Mouse (Mus musculus) testis, adult 2 months (tissue): Measurements from ENCODE around the gene Cdh1. TPM values are rescaled to one million over a fixed set of nuclear protein-coding genes. Genes with fewer than 3 reads are reported as not detected.
A peak's percentile ranks its signal among the peaks of the same experiment; 100 is the strongest.

Source experiments
- H3K27ac ChIP-seq: fragments of 200-500 bp; 2 replicates; pipeline ENCODE4 v1.5.1; 2012; ENCODE audit warnings: low read depth, low read length; ENCODE audit not compliant: control insufficient read depth, insufficient read depth
- H3K27me3 ChIP-seq: fragments of 200-500 bp; 2 replicates; pipeline ENCODE4 v1.6.1; 2012; ENCODE audit warnings: mild to moderate bottlenecking, low read length, moderate library complexity; ENCODE audit not compliant: control insufficient read depth, insufficient read depth
- H3K36me3 ChIP-seq: fragments of 200-500 bp; 2 replicates; pipeline ENCODE4 v1.6.1; 2012; ENCODE audit warnings: mild to moderate bottlenecking, low read length; ENCODE audit not compliant: control insufficient read depth, insufficient read depth
- H3K4me1 ChIP-seq: fragments of 200-500 bp; 2 replicates; pipeline ENCODE4 v1.6.1; 2012; ENCODE audit warnings: low read length; ENCODE audit not compliant: control insufficient read depth, insufficient read depth
- H3K4me3 ChIP-seq: fragments of 200-500 bp; 2 replicates; pipeline ENCODE4 v1.5.1; 2012; ENCODE audit warnings: low read depth, mild to moderate bottlenecking, low read length, moderate library complexity, mixed read lengths; ENCODE audit not compliant: control insufficient read depth
- CTCF ChIP-seq: fragments of 200-500 bp; IDR thresholded peaks from 2 replicates; pipeline ENCODE4 v1.5.1; 2012; ENCODE audit warnings: low read depth, mild to moderate bottlenecking, inconsistent platforms, low read length, moderate library complexity; ENCODE audit not compliant: control insufficient read depth, insufficient read depth, insufficient replicate concordance
- POLR2A ChIP-seq: fragments of 200-500 bp; IDR thresholded peaks from 2 replicates; pipeline ENCODE4 v1.6.1; 2012; ENCODE audit warnings: low read depth, mild to moderate bottlenecking, inconsistent platforms, low read length, moderate library complexity; ENCODE audit not compliant: control insufficient read depth
- polyA plus RNA-seq: library from polyadenylated mRNA; depleted of rRNA; stranded (reverse); fragments of >200 nt; gene quantifications from 2 replicates; pipeline ENCODE4 v1.2.3, GENCODE M21; 2012

Gene Cdh1
- polyA plus RNA-seq, 1 experiment, result 0.48 TPM

GRCm38 (mm10) chr8:106700131-106700530, 97.0 kb downstream of the Cdh1 start:
- Histone ChIP-seq H3K4me1 (no peaks in the 10 kb centered on the region), H3K27ac (no peak overlapping the region), H3K27me3 (no peaks in the 10 kb centered on the region)

GRCm38 (mm10) chr8:106701360-106701759, 98.2 kb downstream of the Cdh1 start:
- H3K27me3 ChIP-seq, result no peaks in the 10 kb centered on the region
- H3K36me3 ChIP-seq, result no peaks in the 10 kb centered on the region
- no peak overlapping the region for H3K27ac ChIP-seq
- TF ChIP-seq CTCF, result no peak
- TF ChIP-seq POLR2A, result no peak
- no peak overlapping the region for H3K4me3 ChIP-seq
- no peaks in the 10 kb centered on the region; the same call in 1 of the 2 replicates for H3K4me1 ChIP-seq

More at GRCm38 (mm10) chr8:106700131-106700530, 97.0 kb downstream of the Cdh1 start:
- H3K4me3 ChIP-seq, result no peak overlapping the region
- H3K36me3 ChIP-seq, result no peaks in the 10 kb centered on the region
- TF ChIP-seq POLR2A (no peak), CTCF (no peak)

- Histone ChIP-seq H3K27me3 (no peaks in the 10 kb centered on the region), H3K36me3 (no peaks in the 10 kb centered on the region), H3K4me3 (no peak overlapping the region), H3K27ac (peak overlapping the region; percentile 83), H3K4me1 (no peaks in the 10 kb centered on the region; the same call in 1 of the 2 replicates)
- TF ChIP-seq CTCF (no peak), POLR2A (no peak)
Observed at GRCm38 (mm10) chr8:106704199-106704900, 101.2 kb downstream of the Cdh1 start.

DNA sequence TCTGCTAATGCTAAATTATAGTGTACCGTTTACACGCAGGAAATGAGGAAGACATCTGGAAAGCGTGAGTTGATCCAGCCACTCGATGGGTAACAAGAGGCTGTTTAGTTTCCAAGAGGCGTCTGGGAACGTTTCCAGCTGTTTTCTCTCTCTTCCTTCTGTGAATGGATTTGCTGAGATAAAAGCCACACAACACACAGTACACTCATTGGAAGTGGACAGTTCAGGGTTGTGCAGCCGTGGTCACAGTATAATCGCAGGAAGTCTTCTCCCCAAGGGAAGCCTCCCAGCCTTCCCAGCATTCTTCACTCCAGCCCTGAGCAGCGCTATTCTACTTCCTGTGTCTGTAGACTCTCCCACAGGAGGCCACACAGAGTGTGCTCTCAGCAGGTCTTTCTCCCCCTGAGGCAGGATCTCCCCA, 101.8 kb downstream of the Cdh1 start:
- Histone ChIP-seq H3K27me3 (no peaks in the 10 kb centered on the region), H3K4me3 (no peak overlapping the region), H3K27ac (peak overlapping the region; percentile 83), H3K4me1 (no peaks in the 10 kb centered on the region; the same call in 1 of the 2 replicates), H3K36me3 (no peaks in the 10 kb centered on the region)
- TF ChIP-seq POLR2A, result 0 out of 2 replicates have a peak, but pooled peaks have one; percentile 31
- TF ChIP-seq CTCF, result no peak

- Histone ChIP-seq H3K4me3 (no peak overlapping the region), H3K27ac (no peak overlapping the region), H3K4me1 (no peaks in the 10 kb centered on the region; the same call in 1 of the 2 replicates), H3K36me3 (no peaks in the 10 kb centered on the region), H3K27me3 (no peaks in the 10 kb centered on the region)
- no peak for TF ChIP-seq POLR2A
- no peak for TF ChIP-seq CTCF
Observed at GRCm38 (mm10) chr8:106706194-106706593, 103.0 kb downstream of the Cdh1 start.

DNA sequence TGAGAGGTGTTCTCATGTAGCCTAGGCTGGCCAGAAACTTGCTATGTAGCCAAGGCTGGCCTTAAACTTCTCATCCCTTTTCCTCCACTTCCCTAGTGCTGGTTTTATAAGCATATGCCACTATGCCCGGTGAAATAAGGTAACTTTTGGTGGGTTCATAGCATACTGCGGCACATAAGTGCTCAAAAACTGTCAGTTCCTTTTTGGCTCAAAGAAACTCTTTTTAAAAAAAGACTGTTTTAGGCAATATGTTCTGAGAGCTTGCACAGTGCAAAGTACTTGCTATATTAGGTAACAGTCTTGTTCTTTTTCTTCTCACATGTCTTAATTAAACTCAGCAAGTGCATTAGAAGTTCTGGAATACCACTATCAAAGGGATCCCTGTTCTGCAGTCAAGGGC, 106.9 kb downstream of the Cdh1 start:
- Histone ChIP-seq H3K4me3 (no peak overlapping the region), H3K4me1 (no peaks in the 10 kb centered on the region; the same call in 1 of the 2 replicates), H3K27ac (no peak overlapping the region), H3K36me3 (no peaks in the 10 kb centered on the region), H3K27me3 (no peaks in the 10 kb centered on the region)
- no peak for TF ChIP-seq POLR2A
- TF ChIP-seq CTCF, result no peak

- Histone ChIP-seq H3K4me3 (no peak overlapping the region), H3K27me3 (no peaks in the 10 kb centered on the region), H3K36me3 (no peaks in the 10 kb centered on the region), H3K4me1 (no peaks in the 10 kb centered on the region), H3K27ac (peak overlapping the region; percentile 66; the same call in 1 of the 2 replicates)
- TF ChIP-seq CTCF (no peak), POLR2A (no peak)
Observed at GRCm38 (mm10) chr8:106712487-106712886, 109.3 kb downstream of the Cdh1 start.
